Mouse (Mus musculus): ENCODE data around the gene Cfap58. TPM values are rescaled to one million over a fixed set of nuclear protein-coding genes. Genes with fewer than 3 reads are reported as not detected.

Gene Cfap58
- 0.60 and 0.88 TPM in 2 replicates for polyA plus RNA-seq (2015; fragmentation: Nextera tagmentation; extraction: Ambion mirVana)

- peak within 1 kb of the TSS; percentile 58 for H3K9ac ChIP-seq (ENCODE audit: low read depth, low read length)
- H3K9me3 ChIP-seq (ENCODE audit: control insufficient read depth, low read length) = no peaks in the 10 kb centered on the region
- no peaks in the 10 kb centered on the region for H3K27me3 ChIP-seq (replicated peaks; ENCODE audit: control insufficient read depth, insufficient read depth, low read length)
- 3% methylated on average over 41 of the region's 41 CpGs for WGBS
- peak; percentile 92 for ATAC-seq
- peaks cover 5% of the 10 kb centered on the region; the same call in 1 of the 2 replicates for H3K4me1 ChIP-seq (ENCODE audit: control insufficient read depth, insufficient read depth, low read depth, low read length)
- no peaks in the 10 kb centered on the region for H3K36me3 ChIP-seq (ENCODE audit: control insufficient read depth, insufficient read depth, low read length)
- H3K27ac ChIP-seq (ENCODE audit: low read depth, low read length) = peak within 1 kb of the TSS; percentile 57; the same call in 1 of the 2 replicates
- H3K4me2 ChIP-seq (ENCODE audit: low read length) = peak within 1 kb of the TSS; percentile 79
- peak within 1 kb of the TSS; percentile 50 for H3K4me3 ChIP-seq (ENCODE audit: low read length)
Measured at GRCm38 (mm10) chr19:47937443-47938406, at the start of gene Cfap58. Cfap58 (plus strand) TSS chr19:47937675.

DNA sequence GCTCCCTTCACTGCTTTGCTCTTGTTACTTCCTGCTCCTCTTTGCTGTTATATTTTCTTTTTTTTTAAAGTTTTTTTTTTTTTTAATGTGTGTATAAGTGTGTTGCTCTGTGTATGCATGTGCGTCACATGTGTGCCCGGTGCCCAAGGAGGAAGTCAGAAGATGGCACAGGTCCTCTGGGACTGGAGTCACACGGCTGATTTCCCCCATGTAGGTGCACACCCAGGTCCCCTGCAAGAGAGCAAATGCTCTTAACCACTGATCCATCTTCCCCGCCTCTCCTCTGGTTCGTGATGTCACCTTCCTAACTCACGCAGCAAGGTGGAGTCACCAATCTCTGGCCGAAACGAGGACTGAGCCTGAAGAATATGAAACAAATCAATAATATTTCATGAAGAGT is 49.4 kb upstream of the Cfap58 start:
- Histone ChIP-seq H3K4me1 (ENCODE audit: control insufficient read depth, insufficient read depth, low read depth, low read length) (no peaks in the 10 kb centered on the region), H3K36me3 (ENCODE audit: control insufficient read depth, insufficient read depth, low read length) (no peaks in the 10 kb centered on the region), H3K9me3 (ENCODE audit: control insufficient read depth, low read length) (no peaks in the 10 kb centered on the region), H3K27ac (ENCODE audit: low read depth, low read length) (no peak overlapping the region), H3K27me3 (replicated peaks; ENCODE audit: control insufficient read depth, insufficient read depth, low read length) (no peaks in the 10 kb centered on the region), H3K4me2 (ENCODE audit: low read length) (no peak overlapping the region), H3K4me3 (ENCODE audit: low read length) (no peak overlapping the region), H3K9ac (ENCODE audit: low read depth, low read length) (no peak overlapping the region)
- no peak for ATAC-seq
- WGBS = 92% methylated on average over 8 of the region's 8 CpGs

GRCm38 (mm10) chr19:47890489-47891130 is 46.9 kb upstream of the Cfap58 start:
- Histone ChIP-seq H3K27me3 (replicated peaks; ENCODE audit: control insufficient read depth, insufficient read depth, low read length) (no peaks in the 10 kb centered on the region), H3K9me3 (ENCODE audit: control insufficient read depth, low read length) (no peaks in the 10 kb centered on the region), H3K4me3 (ENCODE audit: low read length) (no peak overlapping the region), H3K27ac (ENCODE audit: low read depth, low read length) (no peak overlapping the region), H3K4me1 (ENCODE audit: control insufficient read depth, insufficient read depth, low read depth, low read length) (no peaks in the 10 kb centered on the region), H3K4me2 (ENCODE audit: low read length) (no peak overlapping the region), H3K36me3 (ENCODE audit: control insufficient read depth, insufficient read depth, low read length) (peaks cover 1% of the 10 kb centered on the region; the same call in 1 of the 2 replicates), H3K9ac (ENCODE audit: low read depth, low read length) (no peak overlapping the region)
- no peak for ATAC-seq
- 74% methylated on average over 10 of the region's 10 CpGs for WGBS

GRCm38 (mm10) chr19:47891562-47892312 is 45.7 kb upstream of the Cfap58 start:
- no peak for ATAC-seq
- H3K4me2 ChIP-seq (ENCODE audit: low read length) = no peak overlapping the region
- H3K9me3 ChIP-seq (ENCODE audit: control insufficient read depth, low read length) = no peaks in the 10 kb centered on the region
- H3K36me3 ChIP-seq (ENCODE audit: control insufficient read depth, insufficient read depth, low read length) = peaks cover 2% of the 10 kb centered on the region; the same call in 1 of the 2 replicates
- no peak overlapping the region for H3K4me3 ChIP-seq (ENCODE audit: low read length)
- 86% methylated on average over 11 of the region's 11 CpGs for WGBS
- no peak overlapping the region for H3K27ac ChIP-seq (ENCODE audit: low read depth, low read length)
- H3K4me1 ChIP-seq (ENCODE audit: control insufficient read depth, insufficient read depth, low read depth, low read length) = no peaks in the 10 kb centered on the region
- no peaks in the 10 kb centered on the region for H3K27me3 ChIP-seq (replicated peaks; ENCODE audit: control insufficient read depth, insufficient read depth, low read length)
- no peak overlapping the region for H3K9ac ChIP-seq (ENCODE audit: low read depth, low read length)

- 93% methylated on average over 6 of the region's 6 CpGs for WGBS
- no peaks in the 10 kb centered on the region for H3K9me3 ChIP-seq (ENCODE audit: control insufficient read depth, low read length)
- H3K9ac ChIP-seq (ENCODE audit: low read depth, low read length) = no peak overlapping the region
- no peak for ATAC-seq
- H3K27ac ChIP-seq (ENCODE audit: low read depth, low read length) = no peak overlapping the region
- H3K27me3 ChIP-seq (replicated peaks; ENCODE audit: control insufficient read depth, insufficient read depth, low read length) = no peaks in the 10 kb centered on the region
- no peak overlapping the region for H3K4me3 ChIP-seq (ENCODE audit: low read length)
- H3K36me3 ChIP-seq (ENCODE audit: control insufficient read depth, insufficient read depth, low read length) = peaks cover 6% of the 10 kb centered on the region; the same call in 1 of the 2 replicates
- H3K4me1 ChIP-seq (ENCODE audit: control insufficient read depth, insufficient read depth, low read depth, low read length) = no peaks in the 10 kb centered on the region
- no peak overlapping the region for H3K4me2 ChIP-seq (ENCODE audit: low read length)
Measured at GRCm38 (mm10) chr19:47893092-47893491, 44.4 kb upstream of the Cfap58 start.

DNA sequence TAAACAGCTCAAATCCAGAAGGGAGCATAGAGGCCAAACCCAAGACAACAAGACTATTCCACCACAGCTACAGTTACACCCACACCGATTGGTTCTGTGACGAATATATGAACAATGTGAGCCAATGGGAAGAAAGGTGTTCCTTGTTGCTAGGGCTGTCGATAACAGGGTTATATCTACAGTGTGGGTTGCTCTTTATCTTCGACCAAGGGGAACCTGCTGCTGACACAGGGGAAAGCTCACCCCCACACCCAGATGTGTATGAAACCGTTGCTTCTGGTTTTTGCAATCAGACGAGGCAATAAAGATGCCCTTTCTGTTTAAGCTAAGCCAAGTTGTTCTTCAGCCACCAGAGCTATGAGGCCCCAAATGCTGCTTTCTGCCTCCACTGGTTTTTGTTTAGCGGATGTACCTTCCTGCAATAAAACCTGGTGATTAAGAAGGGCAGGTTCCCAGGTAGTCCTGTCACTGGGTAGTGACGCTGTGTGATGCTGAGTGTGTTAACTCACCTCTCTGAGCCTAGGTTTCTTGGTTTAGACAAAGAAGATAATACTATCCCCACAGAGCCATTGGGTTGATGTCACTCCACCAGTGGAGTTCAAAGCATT is 38.9 kb upstream of the Cfap58 start:
- Histone ChIP-seq H3K4me2 (ENCODE audit: low read length) (no peak overlapping the region), H3K27me3 (replicated peaks; ENCODE audit: control insufficient read depth, insufficient read depth, low read length) (no peaks in the 10 kb centered on the region), H3K4me1 (ENCODE audit: control insufficient read depth, insufficient read depth, low read depth, low read length) (no peaks in the 10 kb centered on the region; the same call in 1 of the 2 replicates), H3K9ac (ENCODE audit: low read depth, low read length) (no peak overlapping the region), H3K36me3 (ENCODE audit: control insufficient read depth, insufficient read depth, low read length) (peaks cover 6% of the 10 kb centered on the region; the same call in 1 of the 2 replicates), H3K9me3 (ENCODE audit: control insufficient read depth, low read length) (no peaks in the 10 kb centered on the region), H3K27ac (ENCODE audit: low read depth, low read length) (no peak overlapping the region), H3K4me3 (ENCODE audit: low read length) (no peak overlapping the region)
- 91% methylated on average over 8 of the region's 8 CpGs for WGBS
- no peak for ATAC-seq

- Histone ChIP-seq H3K36me3 (ENCODE audit: control insufficient read depth, insufficient read depth, low read length) (peaks cover 6% of the 10 kb centered on the region; the same call in 1 of the 2 replicates), H3K27ac (ENCODE audit: low read depth, low read length) (no peak overlapping the region), H3K4me3 (ENCODE audit: low read length) (no peak overlapping the region), H3K9me3 (ENCODE audit: control insufficient read depth, low read length) (no peaks in the 10 kb centered on the region), H3K27me3 (replicated peaks; ENCODE audit: control insufficient read depth, insufficient read depth, low read length) (no peaks in the 10 kb centered on the region), H3K4me1 (ENCODE audit: control insufficient read depth, insufficient read depth, low read depth, low read length) (no peaks in the 10 kb centered on the region; the same call in 1 of the 2 replicates), H3K4me2 (ENCODE audit: low read length) (no peak overlapping the region), H3K9ac (ENCODE audit: low read depth, low read length) (no peak overlapping the region)
- ATAC-seq = no peak
- 59% methylated on average over 6 of the region's 6 CpGs for WGBS
Measured at GRCm38 (mm10) chr19:47900012-47900411, 37.5 kb upstream of the Cfap58 start.

DNA sequence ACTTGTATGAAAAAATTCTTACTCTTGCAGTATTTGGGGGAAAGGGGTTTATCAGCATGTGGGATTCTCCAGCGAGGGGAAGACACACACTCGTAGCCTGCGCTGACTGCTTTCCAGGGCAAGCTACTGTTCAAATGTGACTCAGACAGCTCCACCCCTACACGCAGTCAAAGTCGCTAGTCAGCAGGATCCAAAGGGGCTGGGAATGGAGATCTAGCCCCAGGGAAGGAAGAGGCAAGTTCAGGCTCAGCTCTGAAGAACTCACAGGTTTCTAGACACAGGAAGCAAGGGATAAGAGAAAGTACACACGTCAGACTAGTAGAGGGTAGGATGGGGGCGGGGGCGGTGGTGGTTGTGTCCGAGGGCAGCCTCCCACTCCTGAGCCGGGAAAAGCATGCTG is 36.9 kb upstream of the Cfap58 start:
- Histone ChIP-seq H3K36me3 (ENCODE audit: control insufficient read depth, insufficient read depth, low read length) (peaks cover 5% of the 10 kb centered on the region; the same call in 1 of the 2 replicates), H3K4me3 (ENCODE audit: low read length) (no peak overlapping the region), H3K4me2 (ENCODE audit: low read length) (no peak overlapping the region), H3K9me3 (ENCODE audit: control insufficient read depth, low read length) (no peaks in the 10 kb centered on the region), H3K27ac (ENCODE audit: low read depth, low read length) (no peak overlapping the region), H3K4me1 (ENCODE audit: control insufficient read depth, insufficient read depth, low read depth, low read length) (peaks cover 4% of the 10 kb centered on the region; the same call in 1 of the 2 replicates), H3K9ac (ENCODE audit: low read depth, low read length) (no peak overlapping the region), H3K27me3 (replicated peaks; ENCODE audit: control insufficient read depth, insufficient read depth, low read length) (no peaks in the 10 kb centered on the region)
- WGBS = 86% methylated on average over 10 of the region's 10 CpGs
- no peak for ATAC-seq

Measured in hindbrain, embryonic 16.5 days (tissue).